Mouse (Mus musculus) embryonic stem cell, embryonic (primary cell): ENCODE results near the gene Acp5.

Experiments used
- CTCF ChIA-PET, 4 experiments: fragments of 300-600 bp in 2 of 4; fragments of 350-600 bp in 2 of 4; sonication (Branson Sonifier 250); formaldehyde crosslinking; loops; one replicate each; lab custom pipeline; 2022; ENCODE audit warnings: inconsistent platforms in 2 of 4; lab: Charles Lee
- POLR2A ChIA-PET, 4 experiments: fragments of 300-600 bp in 2 of 4; fragments of 350-600 bp in 2 of 4; sonication (Branson Sonifier 250); formaldehyde crosslinking; loops; one replicate each; lab custom pipeline; 2022; ENCODE audit warnings: antibody characterized with exemption in 4 of 4, inconsistent platforms in 1 of 4; lab: Charles Lee

The Acp5 gene

DNA sequence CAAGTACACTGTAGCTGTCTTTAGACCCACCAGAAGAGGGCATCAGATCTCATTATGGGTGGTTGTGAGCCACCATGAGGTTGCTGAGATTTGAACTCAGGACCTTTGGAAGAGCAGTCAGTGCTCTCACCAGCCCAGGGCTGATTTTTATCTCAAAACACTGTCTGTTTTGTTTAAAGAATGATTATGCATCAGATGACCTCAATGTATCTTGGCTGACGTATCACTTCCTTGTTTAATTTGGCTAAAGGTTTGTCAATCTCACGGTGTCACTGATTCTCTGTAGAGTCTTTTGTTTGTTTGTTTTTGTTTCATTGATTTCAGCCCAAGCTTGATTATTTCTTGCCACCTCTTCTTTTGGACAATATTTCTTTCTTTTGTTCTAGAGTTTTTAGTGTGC, 15.4 kb upstream of the Acp5 start:
- CTCF ChIA-PET = interaction anchor here (0.6 to 2.4 kb wide), 11 partner anchors 15 to 618 kb away, joined by 3 to 7 read pairs (median 4); partner anchors contain the start of gene Gm49318 (in 1 of the 4)
- POLR2A ChIA-PET = interaction anchor here in 3 of 4 experiments (0.7 to 2.6 kb wide), 6 partner anchors 8 to 80 kb away, joined by 3 to 15 read pairs (median 4); partner anchors contain the start of genes Gm49318 (in 1 of the 3), Zfp653 (in 1 of the 3) and Zfp809 (in 1 of the 3)

DNA sequence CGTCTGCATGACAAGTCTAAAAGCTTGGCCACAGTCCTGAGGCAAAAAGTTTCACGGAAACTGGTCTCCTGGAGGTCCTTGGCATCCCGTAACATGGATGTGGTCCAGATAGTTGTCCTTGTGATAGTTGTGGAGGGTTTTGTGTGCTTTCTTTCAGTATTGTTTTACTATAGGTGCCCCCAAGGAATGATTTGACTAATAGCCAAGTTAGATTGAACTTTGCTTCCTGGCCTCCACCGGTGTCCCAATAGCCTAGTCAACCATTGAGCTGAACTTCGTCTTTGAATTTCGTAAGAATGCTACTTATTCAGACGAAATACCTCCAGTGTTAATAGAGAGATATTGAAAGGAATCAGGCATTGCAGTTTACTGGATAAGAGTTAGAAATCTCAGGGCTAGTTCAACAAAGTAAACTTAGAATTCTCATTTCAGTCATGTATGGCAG, 14.8 kb upstream of the Acp5 start:
- POLR2A ChIA-PET = interaction anchor here in 3 of 4 experiments (0.5 to 2.6 kb wide), 29 partner anchors 9 to 360 kb away, joined by 3 to 15 read pairs (median 4); partner anchors contain the start of genes Ecsit (in 2 of the 3), Gm49318 (in 2 of the 3), 9530077C05Rik (in 1 of the 3) and Elavl3 (in 1 of the 3)
- CTCF ChIA-PET = interaction anchor here (0.6 to 2.4 kb wide), 11 partner anchors 16 to 258 kb away, joined by 3 to 7 read pairs (median 4); partner anchors contain the start of gene Gm49318 (in 1 of the 4)

GRCm38 (mm10) chr9:22149426-22150248, 14.1 kb upstream of the Acp5 start:
- ChIA-PET POLR2A (interaction anchor here in 3 of 4 experiments (0.5 to 2.6 kb wide), 36 partner anchors 9 to 360 kb away, joined by 3 to 15 read pairs (median 4); partner anchors contain the start of genes Ecsit (in 2 of the 3), Elavl3 (in 2 of the 3), Gm49318 (in 2 of the 3) and 9530077C05Rik (in 1 of the 3)), CTCF (interaction anchor here (0.6 to 2.4 kb wide), 15 partner anchors 16 to 515 kb away, joined by 3 to 7 read pairs (median 4); partner anchors contain the start of gene Gm49318 (in 1 of the 4))

DNA sequence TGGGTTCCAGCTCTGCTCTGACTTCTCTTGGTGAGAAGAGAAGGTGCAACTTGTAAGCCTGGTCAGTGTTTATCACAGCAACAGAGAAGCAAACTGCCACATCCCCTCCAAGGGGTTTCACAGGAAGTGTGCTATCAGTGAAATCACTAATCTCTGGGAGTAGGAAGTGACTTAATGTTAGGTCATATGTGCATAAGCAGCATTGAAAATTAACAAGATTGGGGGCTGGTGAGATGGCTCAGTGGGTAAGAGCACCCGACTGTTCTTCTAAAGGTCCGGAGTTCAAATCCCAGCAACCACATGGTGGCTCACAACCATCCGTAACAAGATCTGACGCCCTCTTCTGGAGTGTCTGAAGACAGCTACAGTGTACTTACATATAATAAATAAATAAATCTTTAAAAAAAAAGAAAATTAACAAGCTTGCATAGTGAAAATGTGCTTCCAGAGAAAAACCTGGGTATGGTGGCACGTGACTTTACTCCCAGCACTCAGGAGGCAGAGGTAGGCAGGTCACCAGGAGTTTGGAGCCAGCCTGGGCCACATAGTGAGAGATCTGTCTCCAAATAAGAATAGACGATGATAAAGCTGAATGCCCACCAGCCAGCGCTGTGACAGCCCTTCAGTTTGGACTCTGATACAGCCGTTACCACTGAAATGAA, 8.9 kb upstream of the Acp5 start:
- CTCF ChIA-PET = interaction anchor here (0.6 to 3.4 kb wide), 18 partner anchors 11 to 1743 kb away, joined by 3 to 29 read pairs (median 5); partner anchors contain the start of genes Ecsit (in 1 of the 4) and Pigyl (in 1 of the 4)
- POLR2A ChIA-PET = interaction anchor here in 3 of 4 experiments (0.6 to 1.8 kb wide), 10 partner anchors 12 to 420 kb away, joined by 3 to 12 read pairs (median 4); partner anchors contain the start of gene Pigyl (in 1 of the 3)

DNA sequence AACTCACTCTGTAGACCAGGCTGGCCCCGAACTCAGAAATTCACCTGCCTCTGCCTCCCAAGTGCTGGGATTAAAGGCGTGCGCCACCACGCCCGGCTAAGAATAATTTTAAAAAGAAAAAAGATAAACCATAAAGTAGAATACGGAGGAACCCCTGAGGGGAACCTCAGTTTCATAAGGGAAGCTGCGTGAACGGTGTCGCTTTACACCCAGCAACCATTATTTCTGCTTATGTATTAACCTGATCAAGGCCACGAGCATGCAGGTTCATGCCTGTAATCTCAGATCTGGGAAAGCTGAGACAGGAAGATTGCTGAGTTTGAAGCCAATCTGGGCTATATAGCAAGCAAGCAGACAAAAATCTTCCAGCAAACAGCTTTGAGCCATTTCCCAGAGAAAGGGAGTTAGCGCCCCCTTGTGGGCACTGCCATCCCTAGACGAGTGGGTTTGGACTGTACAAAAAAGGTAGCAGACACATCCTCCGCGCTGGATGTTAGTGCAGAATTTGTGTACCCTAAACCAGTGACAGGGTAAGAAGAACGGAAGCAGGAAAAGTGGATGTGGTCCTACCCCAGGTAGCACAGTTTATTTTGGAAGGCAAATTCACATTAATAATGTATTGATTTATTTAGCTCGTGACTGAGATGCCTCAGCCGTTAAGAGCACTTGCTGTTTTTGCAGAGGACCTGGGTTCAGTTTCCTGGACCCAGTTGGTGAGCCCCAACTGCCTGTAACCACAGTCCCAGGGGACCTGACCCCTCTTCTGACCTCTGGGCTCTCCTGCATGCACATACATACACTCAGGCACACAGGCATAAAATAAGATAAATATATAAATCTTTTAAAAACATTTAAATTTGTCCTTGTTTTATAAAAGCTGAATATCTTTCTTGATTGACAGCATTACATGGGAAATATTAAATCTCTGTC, 7.9 kb upstream of the Acp5 start:
- POLR2A ChIA-PET = interaction anchor here in 3 of 4 experiments (0.5 to 1.8 kb wide), 17 partner anchors 11 to 419 kb away, joined by 3 to 6 read pairs (median 3); partner anchors contain the start of gene Pigyl (in 1 of the 3)
- CTCF ChIA-PET = interaction anchor here (0.5 to 3.4 kb wide), 58 partner anchors 9 to 1742 kb away, joined by 3 to 29 read pairs (median 4); partner anchors contain the start of genes Pigyl (in 2 of the 4), Cnn1 (in 1 of the 4), Ecsit (in 1 of the 4) and Epor (in 1 of the 4)

DNA sequence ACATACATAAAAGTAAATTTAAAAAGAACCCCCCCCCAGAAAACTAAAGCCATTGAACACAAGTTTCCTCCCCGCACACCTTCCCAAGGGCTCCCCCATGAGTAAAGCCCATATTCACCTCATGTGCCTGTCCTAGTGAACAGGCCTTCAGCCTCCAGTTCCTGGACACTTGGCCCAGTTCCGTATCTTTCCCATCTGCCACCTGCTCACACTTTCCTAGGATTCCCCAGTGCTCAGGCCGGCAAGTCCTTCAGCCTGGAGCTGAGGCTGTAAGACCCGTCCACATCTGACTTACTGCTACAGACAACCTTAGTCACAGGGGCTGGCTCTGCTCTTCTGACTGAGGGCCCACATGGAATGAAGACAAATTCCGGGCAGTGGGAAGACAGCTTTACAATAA, 4.2 kb upstream of the Acp5 start:
- ChIA-PET CTCF (no interaction called here), POLR2A (interaction anchor here in 1 of 4 experiments (0.8 kb wide), 1 partner anchor 141 kb away, joined by 3 read pairs; no protein-coding TSS in a partner anchor)

DNA sequence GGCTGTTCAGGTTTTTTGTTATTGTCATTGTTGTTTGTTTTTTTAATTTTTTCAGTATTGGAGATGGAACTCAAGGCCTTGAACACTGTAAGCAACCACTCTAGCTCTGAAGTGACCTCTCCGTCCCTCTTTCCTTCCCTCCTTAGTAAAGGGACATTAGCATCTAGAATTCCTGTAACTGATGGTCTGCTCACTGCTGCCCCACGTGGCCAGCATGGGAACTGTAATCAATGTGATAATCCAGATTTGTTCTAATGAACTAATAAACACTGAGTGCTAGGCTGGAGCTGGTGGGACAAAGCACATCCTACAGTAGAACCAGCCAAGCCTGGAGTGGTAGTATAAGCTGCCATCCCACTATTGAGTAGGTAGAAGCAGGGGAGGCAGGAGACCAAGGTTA, 3.0 kb upstream of the Acp5 start:
- POLR2A ChIA-PET = interaction anchor here in 2 of 4 experiments (0.6 to 1.3 kb wide), 7 partner anchors 11 to 127 kb away, joined by 3 to 6 read pairs (median 5); no protein-coding TSS in a partner anchor
- CTCF ChIA-PET = interaction anchor here in 3 of 4 experiments (0.5 to 2.1 kb wide), 4 partner anchors 14 to 20 kb away, joined by 4 to 14 read pairs (median 6); no protein-coding TSS in a partner anchor

- ChIA-PET CTCF (interaction anchor here (0.5 to 2.1 kb wide), 6 partner anchors 19 to 692 kb away, joined by 3 to 14 read pairs (median 4); partner anchors contain the start of gene Pigyl (in 1 of the 4)), POLR2A (interaction anchor here in 2 of 4 experiments (0.5 to 2.4 kb wide), 7 partner anchors 19 to 997 kb away, joined by 3 to 8 read pairs (median 3); partner anchors contain the start of gene Pigyl (in 1 of the 2))
These were observed 1.4 kb upstream of the Acp5 start for GRCm38 (mm10) chr9:22136765-22137547.

GRCm38 (mm10) chr9:22134988-22135643, 395 bp downstream of the Acp5 start:
- CTCF ChIA-PET = interaction anchor here in 2 of 4 experiments (1.3 to 1.6 kb wide), 2 partner anchors 8 to 17 kb away, joined by 5 to 7 read pairs; no protein-coding TSS in a partner anchor
- POLR2A ChIA-PET = interaction anchor here (0.5 to 2.4 kb wide), 13 partner anchors 9 to 514 kb away, joined by 3 to 9 read pairs (median 3); partner anchors contain the start of genes Ccdc159 (in 1 of the 4), Pigyl (in 1 of the 4) and Tmem205 (in 1 of the 4)

- CTCF ChIA-PET = interaction anchor here in 3 of 4 experiments (0.6 to 1.6 kb wide), 3 partner anchors 9 to 17 kb away, joined by 4 to 9 read pairs (median 6); no protein-coding TSS in a partner anchor
- POLR2A ChIA-PET = interaction anchor here in 3 of 4 experiments (0.6 to 1.8 kb wide), 9 partner anchors 8 to 172 kb away, joined by 3 to 9 read pairs (median 4); partner anchors contain the start of gene Pigyl (in 1 of the 3)
These were observed 1.1 kb downstream of the Acp5 start for GRCm38 (mm10) chr9:22134246-22134890.

- ChIA-PET CTCF (interaction anchor here in 3 of 4 experiments (0.7 to 2.6 kb wide), 10 partner anchors 11 to 36 kb away, joined by 3 to 13 read pairs (median 6); partner anchors contain the start of gene Pigyl (in 2 of the 3)), POLR2A (interaction anchor here in 3 of 4 experiments (0.6 to 3.1 kb wide), 23 partner anchors 10 to 257 kb away, joined by 3 to 16 read pairs (median 4); partner anchors contain the start of genes Gm49318 (in 2 of the 3), Zfp653 (in 2 of the 3), Anln (in 1 of the 3) and Ccdc159 (in 1 of the 3))
These were observed 3.3 kb downstream of the Acp5 start for GRCm38 (mm10) chr9:22132220-22132619.

GRCm38 (mm10) chr9:22131226-22131981, 4.1 kb downstream of the Acp5 start:
- POLR2A ChIA-PET = interaction anchor here (0.5 to 3.6 kb wide), 34 partner anchors 9 to 1616 kb away, joined by 3 to 16 read pairs (median 4); partner anchors contain the start of genes Gm49318 (in 3 of the 4), Zfp653 (in 2 of the 4), 9530077C05Rik (in 1 of the 4) and Anln (in 1 of the 4)

More at GRCm38 (mm10) chr9:22131226-22131981, 4.1 kb downstream of the Acp5 start:
- CTCF ChIA-PET = interaction anchor here in 3 of 4 experiments (0.5 to 2.6 kb wide), 15 partner anchors 12 to 585 kb away, joined by 3 to 13 read pairs (median 4); partner anchors contain the start of gene Pigyl (in 2 of the 3)
